Mouse (Mus musculus) layer of hippocampus, adult 2 months (tissue): ENCODE results near the gene Armc12. TPM values are rescaled to one million over a fixed set of nuclear protein-coding genes. Genes with fewer than 3 reads are reported as not detected.
A peak's percentile ranks its signal among the peaks of the same experiment; 100 is the strongest.
"Not testable (repeated sequence)": the region's sequence is repeated elsewhere in the genome, so short reads cannot be mapped to it uniquely, and the experiment has no call there.

ENCODE experiments used
- DNase-seq, 2 experiments: peaks; one replicate each; pipeline ENCODE4 v3.0.0; 2022; ENCODE audit warnings: low spot score in 2 of 2
- H3K27ac ChIP-seq: fragments of 200-600 bp; 2 replicates; pipeline ENCODE4 v1.8.1; 2022
- H3K4me3 ChIP-seq: fragments of 200-600 bp; 2 replicates; pipeline ENCODE4 v1.8.1; 2022; ENCODE audit warnings: mild to moderate bottlenecking
- CTCF ChIP-seq: fragments of 200-600 bp; conservative IDR thresholded peaks from 2 replicates; pipeline ENCODE4 v1.8.1; 2022; ENCODE audit warnings: antibody characterized with exemption, mild to moderate bottlenecking, moderate library complexity
- total RNA-seq, 2 experiments: library from RNA; stranded (reverse); gene quantifications; 2 replicates each; pipeline ENCODE4 v1.2.3; 2021

Gene Armc12
- total RNA-seq, 2 experiments from 2014 or later: not detected

DNA sequence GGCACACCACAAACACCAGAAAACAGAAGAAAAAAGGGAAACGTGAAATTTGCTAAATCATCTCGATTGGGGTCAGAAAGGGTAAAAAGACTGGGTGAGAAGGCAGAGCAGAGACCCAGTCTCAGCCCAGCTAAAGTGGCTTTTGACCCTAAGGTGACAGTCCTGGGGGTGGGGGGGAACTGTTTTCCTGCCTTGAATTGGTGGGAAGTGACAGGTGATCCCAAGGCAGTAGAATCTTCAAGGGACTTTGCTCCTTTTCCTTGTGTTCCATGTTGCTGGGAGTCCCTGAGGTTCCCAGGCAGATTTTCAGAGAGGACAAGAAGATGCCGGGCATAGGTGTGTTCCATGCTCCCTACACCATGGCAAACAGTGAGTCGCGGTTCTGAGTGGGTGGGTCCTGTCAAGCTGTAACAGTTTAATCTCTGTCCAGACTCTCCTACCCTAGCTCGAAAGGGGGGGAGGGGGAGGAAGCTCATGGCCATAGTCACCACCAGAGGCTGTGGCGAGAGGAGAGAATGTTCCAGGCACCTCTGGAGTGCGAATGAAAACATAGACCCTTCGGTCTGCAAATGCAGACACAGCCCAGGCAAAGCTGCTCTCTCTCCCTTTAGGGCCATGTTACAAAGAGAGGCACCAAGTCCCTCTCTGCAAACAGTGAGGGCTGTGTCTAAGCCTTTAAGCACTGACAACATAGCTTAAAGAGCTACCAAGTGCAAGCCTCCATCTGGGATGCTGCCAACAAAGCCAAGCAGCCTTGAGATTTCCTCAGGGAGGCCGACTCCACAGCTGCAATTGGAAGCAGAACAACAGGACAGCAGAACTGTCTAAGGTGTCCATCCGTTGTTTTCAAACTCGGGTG, 3.2 kb upstream of the Armc12 start:
- DNase-seq: no peak

DNA sequence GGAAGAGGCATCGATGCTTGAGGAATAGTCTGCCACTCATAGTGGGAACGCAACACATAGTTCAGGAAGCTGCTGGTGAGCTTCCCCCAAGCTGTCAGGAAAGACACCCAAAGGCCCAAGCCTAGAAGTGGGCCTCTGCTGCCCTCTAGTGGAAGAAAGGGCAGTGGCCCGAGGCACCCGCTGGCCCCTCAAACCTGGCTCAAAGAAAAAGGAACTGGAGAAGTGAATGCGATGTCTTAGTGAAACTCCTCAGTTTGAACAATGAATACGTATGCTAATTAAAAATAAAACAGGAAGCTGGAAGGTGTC, 2.6 kb upstream of the Armc12 start:
- Histone ChIP-seq H3K4me3 (no peak overlapping the region; the same call in 1 of the 2 replicates), H3K27ac (peak overlapping the region; percentile 76; the same call in 1 of the 2 replicates)
- peak; percentile 100 for TF ChIP-seq CTCF
- DNase-seq: peak; percentile 80 to 94

More for the DNA sequence above, 3.2 kb upstream of the Armc12 start:
- peak overlapping the region; percentile 76; the same call in 1 of the 2 replicates for H3K27ac ChIP-seq
- TF ChIP-seq CTCF: no peak
- no peak overlapping the region; the same call in 1 of the 2 replicates for H3K4me3 ChIP-seq

DNA sequence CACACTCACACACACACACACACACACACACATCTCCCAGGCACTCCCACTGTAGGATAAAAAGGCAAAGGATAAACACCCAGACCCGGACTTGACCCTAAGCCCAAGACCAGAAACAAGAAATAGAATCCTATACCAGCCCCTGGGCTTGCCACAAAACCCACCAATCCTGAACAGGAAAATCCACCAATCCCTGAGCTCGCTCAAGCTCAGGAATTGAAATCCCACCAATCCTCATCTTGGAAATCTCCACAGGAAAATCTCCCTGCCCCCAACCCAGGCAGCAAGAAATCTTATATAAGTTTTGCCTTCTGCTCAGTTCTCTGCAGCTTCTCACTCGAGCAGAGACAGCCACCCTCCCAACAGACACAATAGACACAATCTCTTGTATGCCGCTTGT, 1.5 kb upstream of the Armc12 start:
- H3K4me3 ChIP-seq: no peak overlapping the region
- no peak overlapping the region for H3K27ac ChIP-seq
- DNase-seq: no peak
- TF ChIP-seq CTCF: no peak

DNA sequence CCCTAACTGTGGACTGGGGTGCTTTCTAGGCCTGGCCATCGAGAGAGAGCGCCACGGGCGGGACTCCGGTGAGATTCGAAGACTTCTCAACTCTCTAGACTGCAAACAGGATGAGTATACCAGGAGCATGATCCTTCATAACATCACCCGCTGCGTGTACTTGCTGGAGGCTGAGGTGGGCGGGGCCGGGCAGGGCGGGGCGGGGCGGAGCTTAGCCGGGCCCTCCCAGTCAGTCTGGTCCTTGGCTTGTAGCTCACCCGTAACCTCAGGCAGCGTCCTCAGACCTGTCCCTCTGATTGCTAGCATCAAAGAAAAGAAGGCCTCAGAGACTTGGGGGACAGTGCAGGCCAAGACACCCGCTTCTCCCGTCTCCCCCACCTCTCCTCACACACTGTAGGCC, 1.3 kb downstream of the Armc12 start:
- no peak for TF ChIP-seq CTCF
- H3K4me3 ChIP-seq: no peak overlapping the region
- no peak overlapping the region for H3K27ac ChIP-seq
- no peak for DNase-seq

DNA sequence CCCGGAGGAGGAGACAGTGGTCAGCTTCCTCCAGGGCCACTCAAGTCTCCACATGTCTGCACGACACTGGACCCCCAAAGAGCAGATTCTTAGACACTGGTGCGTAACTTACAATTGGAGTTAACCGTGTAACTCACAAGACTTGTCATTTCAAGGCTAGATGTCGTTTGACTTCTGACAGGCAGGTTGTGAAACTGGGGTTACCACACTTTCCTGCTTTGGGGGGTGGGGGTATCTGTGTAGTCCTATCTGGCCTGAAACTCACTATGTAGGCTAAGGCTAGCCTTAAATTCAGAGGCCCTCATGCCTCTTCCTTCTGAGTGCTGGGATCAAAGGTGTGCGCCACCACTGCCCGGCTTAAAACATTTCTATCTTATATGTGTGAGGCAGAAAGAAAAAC, 2.0 kb downstream of the Armc12 start:
- Histone ChIP-seq H3K4me3 (no peak overlapping the region), H3K27ac (no peak overlapping the region)
- DNase-seq: no peak
- TF ChIP-seq CTCF: no peak

DNA sequence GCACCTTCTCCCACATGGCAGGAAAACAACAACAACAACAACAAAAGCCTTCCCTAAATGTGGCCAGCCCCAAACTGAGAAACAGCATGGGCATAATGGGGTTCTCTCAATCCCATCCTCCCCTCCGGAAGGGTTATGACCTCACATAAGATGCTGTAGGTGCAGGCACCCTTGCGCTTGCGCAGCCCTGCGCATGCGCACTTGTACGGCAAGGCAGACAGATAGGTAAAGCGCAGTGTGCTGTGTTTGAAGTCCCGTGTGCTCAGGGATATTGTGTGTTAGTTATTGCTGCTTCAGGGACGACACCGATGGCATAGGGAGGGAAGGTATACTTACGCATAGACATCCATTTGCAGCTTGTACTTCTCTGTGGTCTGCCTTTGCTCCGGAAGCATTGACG, 2.7 kb downstream of the Armc12 start:
- DNase-seq: no peak
- H3K27ac ChIP-seq: no peak overlapping the region
- no peak for TF ChIP-seq CTCF
- no peak overlapping the region for H3K4me3 ChIP-seq

DNA sequence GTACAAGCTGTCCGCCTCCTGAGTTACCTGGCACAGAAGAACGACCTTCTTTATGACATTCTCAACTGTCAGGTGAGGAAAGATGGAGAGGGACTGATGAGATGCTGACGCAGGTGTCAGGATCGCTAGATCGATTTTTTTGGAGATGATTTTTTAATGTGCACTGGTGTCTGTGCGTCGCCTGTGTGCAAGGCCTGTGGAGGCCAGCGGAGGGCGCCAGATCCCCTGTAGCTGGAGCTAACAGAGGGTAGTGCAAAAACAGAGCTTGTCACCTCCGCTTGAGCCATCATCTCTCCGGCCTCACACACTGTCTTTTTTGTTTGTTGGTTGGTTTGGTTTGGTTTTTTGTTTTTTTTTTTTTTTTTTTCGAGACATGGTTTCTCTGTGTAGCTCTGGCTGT, 7.3 kb downstream of the Armc12 start:
- no peak for DNase-seq
- no peak overlapping the region for H3K4me3 ChIP-seq
- H3K27ac ChIP-seq: no peak overlapping the region
- peak; percentile 45 for TF ChIP-seq CTCF

DNA sequence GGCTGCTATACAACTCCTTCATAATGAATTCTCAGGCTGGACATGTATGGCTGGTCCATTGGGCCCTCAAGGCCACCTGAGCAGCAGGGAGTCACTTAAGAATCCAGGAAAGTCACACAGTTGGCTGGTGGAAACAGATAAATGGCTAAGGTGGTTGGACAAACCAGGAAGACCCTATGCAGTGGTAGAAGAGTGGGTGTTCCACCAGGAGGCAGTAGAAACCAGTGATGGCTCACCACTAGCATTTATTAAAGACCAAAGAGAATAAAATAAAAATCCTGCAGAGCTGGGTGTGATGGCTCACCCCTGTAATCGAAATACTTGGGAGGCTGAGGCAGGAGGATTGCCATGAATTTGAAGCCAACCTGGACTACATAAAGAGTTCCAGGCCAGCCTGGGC, 16.3 kb downstream of the Armc12 start:
- DNase-seq: no peak
- TF ChIP-seq CTCF: peak; percentile 72
- Histone ChIP-seq H3K4me3 (no peak overlapping the region), H3K27ac (no peak overlapping the region)

DNA sequence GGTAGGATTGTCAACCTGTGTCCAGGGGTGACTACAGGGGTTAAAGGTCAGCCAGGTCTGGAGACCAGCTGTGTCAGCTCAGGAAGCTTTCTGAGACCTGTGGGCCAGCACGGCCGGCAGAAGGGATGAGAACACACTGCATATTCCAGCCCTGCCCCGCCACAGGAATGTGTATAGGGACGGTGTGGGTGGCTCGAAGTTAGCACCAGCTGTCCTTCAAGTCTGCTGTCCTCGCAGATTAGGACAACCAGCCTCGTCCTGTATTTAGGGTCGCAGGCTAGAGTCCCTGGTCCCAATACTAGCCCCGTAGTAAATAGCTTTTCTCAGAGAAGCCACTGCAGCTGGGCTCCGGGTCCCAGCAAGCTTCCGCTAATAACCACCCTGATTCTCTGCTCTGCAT, 17.9 kb downstream of the Armc12 start:
- no peak for TF ChIP-seq CTCF
- Histone ChIP-seq H3K4me3 (no peak overlapping the region), H3K27ac (no peak overlapping the region)
- DNase-seq: no peak

DNA sequence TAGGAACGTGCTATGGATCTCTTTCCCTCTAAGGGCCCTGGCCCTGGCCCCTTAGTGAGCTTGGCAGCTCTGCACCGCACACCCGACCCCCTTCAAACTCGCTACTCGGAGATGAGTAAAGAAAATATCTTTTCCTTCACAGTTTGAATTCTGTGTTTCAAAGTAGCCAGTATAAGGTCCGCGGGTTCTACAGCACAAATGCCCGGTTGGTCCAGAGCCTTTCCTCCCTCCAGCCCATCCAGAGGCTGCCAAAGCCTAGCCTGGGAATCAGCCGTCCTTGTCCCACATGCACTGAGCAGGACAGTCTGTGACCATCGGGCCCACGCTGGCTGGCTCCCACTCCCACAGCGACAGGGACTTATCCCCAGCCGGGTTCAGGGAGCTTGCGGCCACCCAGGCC, 18.5 kb downstream of the Armc12 start, which contains the start of gene Clpsl2:
Clpsl2 (plus strand) TSS at position 301 of the 400 bp plus-strand sequence.
- DNase-seq: no peak
- no peak within 1 kb of the TSS for H3K4me3 ChIP-seq
- H3K27ac ChIP-seq: no peak within 1 kb of the TSS
- no peak for TF ChIP-seq CTCF

DNA sequence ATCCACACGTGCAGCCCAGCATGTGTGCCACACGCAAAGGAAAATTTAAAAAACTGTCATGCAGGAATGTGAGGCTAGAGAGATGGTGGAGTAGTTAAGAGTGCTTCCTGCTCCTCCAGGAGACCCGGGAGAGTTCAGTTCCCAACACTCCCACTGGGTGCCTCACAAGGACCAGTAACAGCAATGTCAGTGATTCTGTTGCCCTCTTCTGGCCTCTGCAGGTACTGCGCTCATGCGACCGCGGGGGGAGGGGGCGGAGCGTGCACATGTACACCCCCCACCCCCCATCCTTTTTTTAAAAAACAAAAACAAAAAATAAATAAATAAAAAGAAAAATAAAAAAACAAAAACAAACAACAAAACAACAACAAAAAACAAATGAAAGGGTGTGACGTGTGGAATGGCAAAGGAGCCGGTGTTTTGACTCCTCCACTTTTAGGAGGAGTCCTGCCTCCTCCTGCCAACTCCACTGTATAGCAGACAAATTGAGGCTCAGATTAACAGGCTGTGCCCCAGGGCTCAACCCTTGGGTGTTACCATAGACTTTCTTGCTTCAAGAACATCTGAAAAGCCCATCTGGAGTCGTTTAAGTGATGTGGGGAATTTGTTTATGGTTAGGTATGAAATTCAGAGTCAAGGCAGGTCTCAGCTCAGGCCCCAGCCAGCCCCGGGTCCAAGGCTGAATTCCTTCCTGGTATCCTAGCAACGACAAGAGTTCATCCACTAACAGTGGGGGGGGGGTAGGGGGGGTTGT, 22.6 kb downstream of the Armc12 start:
- H3K4me3 ChIP-seq: no peak overlapping the region
- TF ChIP-seq CTCF: peak; percentile 97
- H3K27ac ChIP-seq: no peak overlapping the region
- DNase-seq: peak; percentile 62 to 76

DNA sequence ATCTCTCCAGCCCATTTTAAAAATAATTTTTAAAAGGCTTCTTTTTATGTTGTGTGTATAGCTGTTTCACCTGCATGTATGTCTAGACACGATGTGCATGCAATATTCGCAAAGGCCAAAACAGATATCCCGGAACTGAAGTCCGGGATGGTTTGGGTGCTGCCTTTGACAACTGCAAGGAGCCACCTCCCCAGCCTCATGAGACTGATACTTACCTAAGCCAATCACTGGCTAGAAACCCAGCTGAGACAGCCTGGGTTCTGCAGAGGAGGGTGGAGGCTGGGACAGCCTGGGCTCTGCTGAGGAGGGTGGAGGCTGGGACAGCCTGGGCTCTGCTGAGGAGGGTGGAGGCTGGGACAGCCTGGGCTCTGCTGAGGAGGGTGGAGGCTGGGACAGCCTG, 23.4 kb downstream of the Armc12 start:
- not testable (repeated sequence) for H3K4me3 ChIP-seq, DNase-seq, H3K27ac ChIP-seq

DNA sequence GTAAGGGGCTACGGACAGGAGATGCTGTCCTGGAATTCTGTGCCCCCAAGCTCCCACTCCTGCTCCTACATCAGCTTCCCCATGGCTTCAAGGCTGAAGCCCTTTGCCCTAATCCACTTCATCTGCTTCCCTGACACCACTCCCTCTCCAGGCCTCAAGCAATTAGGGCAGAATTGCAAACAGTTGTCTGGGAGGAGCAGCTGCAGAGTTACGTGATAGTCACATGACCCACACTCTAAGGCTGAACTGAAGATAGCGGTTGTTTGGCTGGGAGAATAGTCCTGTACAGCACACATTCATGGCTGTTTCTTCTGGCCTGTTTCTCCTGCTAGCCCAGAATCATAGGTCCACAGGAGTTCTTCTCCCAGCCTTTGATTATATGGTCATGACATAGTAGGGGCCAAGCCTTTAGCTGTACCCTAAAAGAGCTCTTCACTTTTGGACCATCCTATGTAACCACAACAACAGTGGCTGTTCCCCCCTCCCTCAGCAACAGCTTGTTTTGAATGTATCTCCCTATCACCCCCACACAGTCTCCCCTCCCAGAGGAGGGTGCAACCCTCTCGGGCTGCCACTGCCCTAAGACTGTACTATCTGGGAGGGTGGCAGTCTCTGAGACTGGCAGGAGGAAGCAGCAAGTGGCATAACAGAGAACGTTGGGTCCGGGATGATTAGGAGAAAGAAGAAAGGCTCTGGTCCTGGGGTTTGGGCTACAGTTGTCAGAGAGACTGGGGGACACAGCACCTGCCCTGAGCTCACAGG, 26.2 kb downstream of the Armc12 start:
- no peak for TF ChIP-seq CTCF
- DNase-seq: no peak
- Histone ChIP-seq H3K27ac (peak overlapping the region; percentile 86; the same call in 1 of the 2 replicates), H3K4me3 (no peak overlapping the region)
